Mouse (Mus musculus) erythroblast, adult 5-6 weeks (primary cell): Measurements from ENCODE around the gene Rnf214. TPM values are rescaled to one million over a fixed set of nuclear protein-coding genes. Genes with fewer than 3 reads are reported as not detected.

Source experiments
- ATAC-seq: replicated peaks from 2 replicates; pipeline ENCODE4 v1.8.0; 2016; ENCODE audit warnings: moderate number of reproducible peaks, mild to moderate bottlenecking, moderate TSS enrichment, inconsistent platforms; ENCODE audit not compliant: poor library complexity, low FRiP score, severe bottlenecking
- total RNA-seq, 2 experiments: library from RNA; stranded (forward) in 1 of 2; stranded (reverse) in 1 of 2; fragments of 150-400 nt in 1 of 2; fragments of 200-764, 138-1000 nt in 1 of 2; gene quantifications; 2 replicates each; pipeline versions ENCODE4 v1.2.3 to v1.2.4; 2015 to 2017; ENCODE audit warnings: low replicate concordance in 2 of 2

Rnf214 gene
- total RNA-seq, 2 experiments from 2014 or later: 7.3 to 22.4 TPM

DNA sequence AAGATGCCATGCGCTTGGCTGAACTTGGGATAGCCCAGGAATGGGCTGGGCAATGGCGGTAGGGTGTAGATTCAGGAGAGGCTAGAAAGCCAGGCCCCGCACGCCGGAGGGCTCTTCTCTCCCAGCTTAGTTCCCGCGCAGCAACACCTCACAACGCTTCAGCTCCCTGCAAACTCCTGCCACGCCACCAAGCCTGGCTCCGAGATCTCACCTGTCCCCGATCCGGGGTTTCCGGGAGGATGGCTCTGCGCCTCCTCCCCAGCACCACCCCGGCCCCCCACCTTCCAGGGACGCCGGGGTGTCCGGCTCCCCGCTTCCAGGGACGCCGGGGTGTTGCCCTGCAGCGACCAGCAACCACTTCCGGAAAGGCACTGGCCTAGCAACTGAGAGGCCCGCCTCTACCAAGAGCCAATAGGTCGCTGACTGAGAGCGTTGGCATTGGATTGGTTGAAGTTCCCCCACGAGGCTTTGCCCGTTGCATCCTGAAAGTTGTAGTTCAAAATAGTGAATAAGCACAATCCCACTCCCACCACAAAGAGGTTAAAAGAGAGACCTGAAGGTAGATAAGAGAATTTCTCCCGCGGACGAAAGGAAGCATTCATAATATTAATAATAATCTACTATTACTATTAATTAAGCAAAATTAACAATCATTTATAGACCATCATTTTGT is 78.3 kb downstream of the Rnf214 start, which contains the start of gene Cep164:
Gene Cep164, minus strand, starts transcription at position 401 of the 673 bp plus-strand sequence.
- peak; percentile 98 for ATAC-seq

DNA sequence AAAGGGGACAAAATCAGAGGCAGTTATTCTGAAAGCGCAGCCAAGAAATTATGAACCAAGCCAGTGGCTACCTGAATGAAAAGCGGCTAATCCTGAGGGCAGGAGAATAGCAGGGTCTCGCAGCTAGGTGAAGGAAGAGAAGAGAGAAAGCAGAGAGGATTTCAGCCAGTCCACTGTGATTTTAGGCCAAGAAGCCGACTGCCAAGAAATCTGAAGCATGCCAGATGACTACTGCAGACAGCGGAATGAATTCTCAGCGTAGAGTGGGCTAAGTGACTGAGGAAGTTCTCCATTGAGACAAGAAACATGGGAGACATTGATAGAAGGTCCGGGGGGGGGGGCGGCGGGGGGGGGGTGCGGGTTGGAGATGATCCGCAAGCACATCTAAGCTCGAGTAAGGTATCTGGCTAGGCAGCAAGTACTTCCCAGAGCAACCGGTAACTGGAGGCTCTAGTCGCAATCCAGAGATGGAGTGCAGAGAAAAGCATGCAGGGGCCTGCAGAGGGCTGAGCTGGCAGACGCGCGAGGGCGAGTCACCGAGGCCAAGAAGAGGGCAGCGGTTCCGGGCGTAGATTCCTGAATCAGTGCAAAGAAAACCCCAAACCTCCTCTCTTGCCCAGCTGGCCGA is 78.9 kb downstream of the Rnf214 start:
- peak; percentile 18 for ATAC-seq

DNA sequence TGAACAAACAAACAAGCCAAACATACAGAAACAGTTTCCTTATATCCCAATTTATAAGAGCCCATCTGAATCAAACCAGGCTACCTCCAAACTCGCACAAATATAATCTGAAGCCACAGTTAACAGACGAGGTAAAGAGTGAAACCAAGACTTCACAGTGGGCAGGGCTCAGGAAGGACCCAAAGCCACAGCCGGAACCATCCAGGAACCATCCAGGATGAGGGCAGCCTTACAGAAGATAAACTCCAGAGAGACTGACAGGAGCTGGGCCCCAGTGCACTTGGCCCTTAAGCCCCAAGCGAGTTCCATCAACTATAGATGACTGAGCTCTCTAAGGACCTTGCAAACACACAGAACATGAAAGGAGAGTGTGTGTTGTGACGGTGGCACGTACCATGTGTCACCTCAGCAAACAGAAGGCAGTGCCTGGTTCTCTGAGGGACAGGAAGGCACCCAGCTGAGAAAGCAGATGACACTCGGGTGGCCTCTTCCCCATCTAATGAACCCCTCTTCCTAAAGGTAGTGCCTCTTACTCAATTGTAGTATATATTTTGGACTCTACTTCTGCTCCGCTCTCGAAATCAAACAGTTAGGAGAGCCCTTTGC is 88.2 kb downstream of the Rnf214 start:
- no peak for ATAC-seq

DNA sequence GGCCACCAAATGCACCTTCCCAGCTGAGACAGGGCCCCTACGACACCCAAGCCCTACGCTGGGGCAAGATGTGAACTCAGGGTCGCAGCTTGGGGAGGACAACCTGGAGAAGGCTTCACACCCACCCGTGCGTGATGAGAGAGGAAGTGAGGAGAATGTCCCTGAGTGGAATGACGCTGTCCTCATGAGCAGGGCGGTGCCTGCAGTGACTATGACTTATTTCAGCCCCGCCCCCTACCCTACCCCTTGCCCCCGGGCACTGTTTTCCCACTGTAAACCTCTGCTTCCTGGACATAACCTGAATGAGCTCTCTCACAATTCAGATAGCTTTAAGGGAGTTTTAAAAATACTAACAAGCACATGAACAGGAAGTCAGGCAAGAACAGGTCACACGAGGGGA is 91.2 kb downstream of the Rnf214 start:
- no peak for ATAC-seq

DNA sequence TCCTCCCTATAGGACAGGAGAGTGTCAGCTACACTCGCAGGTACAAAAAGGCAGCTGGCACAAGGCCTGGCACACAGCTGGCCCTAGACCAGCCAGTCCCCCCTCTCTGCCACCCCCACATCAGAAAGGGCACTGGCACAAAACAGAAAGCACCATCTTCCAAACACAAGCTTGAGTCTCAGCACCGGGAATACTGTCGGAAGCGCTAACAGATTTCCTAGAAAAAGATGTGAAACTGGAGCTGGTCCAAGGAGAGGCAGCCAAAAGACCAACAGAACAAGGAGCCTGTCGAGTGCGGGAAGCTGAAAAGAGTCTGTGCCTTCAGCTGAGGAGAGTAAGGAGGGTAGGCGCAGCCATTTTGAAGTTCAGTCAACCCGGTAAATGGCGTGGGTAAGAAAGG is 91.6 kb downstream of the Rnf214 start:
- ATAC-seq: no peak

Other genes starting within 250 kb of the Rnf214 start
- gene Cep164, start 78.2 kb downstream of the Rnf214 start, total RNA-seq (2015; ENCODE audit: low replicate concordance): 27.3 and 34.7 TPM in 2 replicates
- gene Cep164, start 78.2 kb downstream of the Rnf214 start, total RNA-seq (2017; ENCODE audit: low replicate concordance): 52.8 and 68.6 TPM in 2 replicates
- gene Bace1, start 68.3 kb downstream of the Rnf214 start, total RNA-seq (2015; ENCODE audit: low replicate concordance): 1.0 and 25.7 TPM in 2 replicates
- 2.5 and 14.2 TPM in 2 replicates for gene Bace1, start 68.3 kb downstream of the Rnf214 start, total RNA-seq (2017; ENCODE audit: low replicate concordance)
- gene Pcsk7, start 414 bp downstream of the Rnf214 start, total RNA-seq (2015; ENCODE audit: low replicate concordance): 5.9 and 9.6 TPM in 2 replicates
- 8.6 and 11.8 TPM in 2 replicates for gene Pcsk7, start 414 bp downstream of the Rnf214 start, total RNA-seq (2017; ENCODE audit: low replicate concordance)
- 1.5 TPM in 1 of 2 replicates, not detected in the other for gene Tagln, start 29.1 kb upstream of the Rnf214 start, total RNA-seq (2015; ENCODE audit: low replicate concordance)
- gene Tagln, start 29.1 kb upstream of the Rnf214 start, total RNA-seq (2017; ENCODE audit: low replicate concordance): 3.1 TPM in 1 of 2 replicates, not detected in the other
- gene Sidt2, start 48.3 kb upstream of the Rnf214 start, total RNA-seq (2015; ENCODE audit: low replicate concordance): 57.8 and 62.9 TPM in 2 replicates
- 111 and 174 TPM in 2 replicates for gene Sidt2, start 48.3 kb upstream of the Rnf214 start, total RNA-seq (2017; ENCODE audit: low replicate concordance)
- 9.4 and 14.2 TPM in 2 replicates for gene Pafah1b2, start 105.8 kb upstream of the Rnf214 start, total RNA-seq (2015; ENCODE audit: low replicate concordance)
- gene Pafah1b2, start 105.8 kb upstream of the Rnf214 start, total RNA-seq (2017; ENCODE audit: low replicate concordance): 25.8 and 35.8 TPM in 2 replicates
- 7.9 and 9.4 TPM in 2 replicates for gene Sik3, start 105.9 kb upstream of the Rnf214 start, total RNA-seq (2015; ENCODE audit: low replicate concordance)
- gene Sik3, start 105.9 kb upstream of the Rnf214 start, total RNA-seq (2017; ENCODE audit: low replicate concordance): 2.5 and 4.5 TPM in 2 replicates